Mouse (Mus musculus) kidney, embryonic 14.5 days (tissue): ENCODE measurements around the gene Zfp503. TPM values are rescaled to one million over a fixed set of nuclear protein-coding genes. Genes with fewer than 3 reads are reported as not detected.

Experiments
- microRNA-seq: library from miRNA; unstranded; fragments of <30 nt; microRNA quantifications from one replicate; pipeline ENCODE4, GENCODE M21; 2016
- polyA plus RNA-seq: library from polyadenylated mRNA; unstranded; fragments of >200 nt; fragmentation: Nextera tagmentation; extraction: Ambion mirVana; gene quantifications from 2 replicates; pipeline ENCODE4 v1.2.1, GENCODE M21; 2014

The Zfp503 gene
- polyA plus RNA-seq, 1 experiment from 2014 or later: 26.7 TPM

Small RNA genes lying within 50 kb of the gene (microRNA-seq; reads per million reads assigned to microRNA genes)
- gene Gm27532: not detected

Other genes starting within 250 kb of the Zfp503 start
- gene Samd8, start 239.1 kb downstream of the Zfp503 start, polyA plus RNA-seq: 9.8 and 13.2 TPM in 2 replicates
- gene Dusp13, start 238.4 kb downstream of the Zfp503 start, polyA plus RNA-seq: not detected in 2 replicates
- gene Vdac2, start 164.4 kb downstream of the Zfp503 start, polyA plus RNA-seq: 319 and 349 TPM in 2 replicates
- 24.1 and 27.3 TPM in 2 replicates for gene Comtd1, start 140.6 kb downstream of the Zfp503 start, polyA plus RNA-seq
- 0.29 and 0.53 TPM in 2 replicates for gene Lrmda, start 30.1 kb upstream of the Zfp503 start, polyA plus RNA-seq